Mouse (Mus musculus) urinary bladder, postnatal 25 days (tissue): ENCODE results near the gene Mageh1.
A peak's percentile ranks its signal among the peaks of the same experiment; 100 is the strongest.
"Not testable (repeated sequence)": the region's sequence is repeated elsewhere in the genome, so short reads cannot be mapped to it uniquely, and the experiment has no call there.

ENCODE experiments used
- DNase-seq: peaks from one replicate; pipeline ENCODE4 v3.0.0; 2022; ENCODE audit warnings: low spot score

Mageh1 gene

GRCm38 (mm10) chrX:153037087-153037971 is at the start of gene Mageh1:
Gene Mageh1, minus strand, starts transcription at chrX:153037575.
- DNase-seq, result peak; percentile 60

DNA sequence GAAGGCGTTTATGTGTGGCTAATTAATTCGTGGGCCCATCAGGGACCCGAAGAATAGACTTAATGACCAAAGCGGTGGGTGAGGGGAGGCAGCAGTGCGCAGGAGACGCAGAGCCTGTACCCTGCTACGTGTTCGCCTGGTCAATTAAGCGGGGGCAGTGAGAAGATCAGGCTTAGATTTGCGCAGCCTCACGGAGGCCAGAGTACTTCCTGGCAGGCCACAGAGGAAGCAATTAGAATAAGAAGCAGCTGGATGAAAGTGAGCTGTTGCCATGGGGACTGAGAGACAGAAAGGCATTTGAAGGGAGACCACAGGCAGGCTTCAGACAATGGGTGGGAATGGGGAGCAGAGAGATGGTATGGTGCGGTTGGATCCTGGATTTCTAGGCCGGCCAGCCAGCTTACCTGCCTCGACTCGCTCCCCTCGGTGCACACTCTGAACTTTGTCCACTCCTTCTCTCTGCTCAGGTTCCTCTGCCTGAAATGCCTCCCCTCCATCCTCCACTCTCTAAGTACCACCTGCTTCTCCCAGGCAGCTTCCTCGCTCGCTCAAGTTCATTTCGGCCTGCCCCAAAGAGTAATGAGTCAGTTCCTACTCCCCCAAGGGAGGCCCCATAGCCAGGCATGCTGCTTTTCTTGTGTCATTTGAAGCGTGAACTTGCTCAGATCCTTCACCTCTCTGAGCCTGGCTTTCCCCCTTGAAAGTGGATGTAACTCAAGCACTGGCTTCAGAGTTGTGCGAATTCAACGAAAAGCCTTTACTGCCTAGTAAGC is 783 bp upstream of the Mageh1 start:
- DNase-seq, result not testable (repeated sequence)

- not testable (repeated sequence) for DNase-seq
These were observed 5.8 kb downstream of the Mageh1 start for GRCm38 (mm10) chrX:153031547-153031946.

DNA sequence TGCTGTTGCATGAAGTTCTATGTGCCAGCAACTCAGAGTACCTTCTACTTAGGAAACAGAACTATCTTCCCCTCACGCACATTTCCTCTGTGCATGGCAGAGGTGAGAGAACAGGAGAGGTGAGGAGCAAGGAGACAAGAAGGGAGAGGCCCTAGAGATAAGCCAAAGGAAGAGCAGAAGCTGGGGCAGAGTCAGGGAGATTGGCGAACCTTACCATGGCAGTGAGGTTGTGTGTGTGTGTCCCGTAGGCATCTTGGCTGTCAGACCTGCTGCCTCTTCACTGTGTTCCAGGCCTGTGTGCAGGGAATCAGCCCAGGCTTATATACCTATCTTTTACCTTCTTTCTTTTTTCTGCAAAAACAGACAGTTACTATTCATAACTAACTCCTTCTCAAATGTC is 11.7 kb downstream of the Mageh1 start:
- not testable (repeated sequence) for DNase-seq

DNA sequence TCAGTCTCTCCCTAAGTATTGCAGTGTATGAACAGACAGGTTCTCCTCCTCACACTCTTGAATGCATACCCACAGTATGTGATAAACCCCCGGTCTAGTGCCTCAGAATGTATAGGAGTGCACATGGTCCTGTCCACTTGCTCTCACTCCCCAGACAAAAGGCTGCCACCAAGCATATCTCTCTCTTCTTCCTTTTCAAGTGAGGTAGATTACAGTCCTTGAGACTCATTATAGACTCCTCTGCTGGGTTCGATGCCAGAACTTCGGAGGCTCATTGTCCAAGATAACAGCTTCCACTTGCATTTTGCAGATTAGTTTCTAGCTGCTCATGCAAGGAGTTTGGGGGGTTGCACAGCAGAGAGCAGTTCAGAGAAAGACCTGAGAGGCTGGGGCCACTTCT is 12.1 kb downstream of the Mageh1 start:
- DNase-seq, result not testable (repeated sequence)

GRCm38 (mm10) chrX:153007685-153008047 is 29.7 kb downstream of the Mageh1 start:
- DNase-seq, result no peak

DNA sequence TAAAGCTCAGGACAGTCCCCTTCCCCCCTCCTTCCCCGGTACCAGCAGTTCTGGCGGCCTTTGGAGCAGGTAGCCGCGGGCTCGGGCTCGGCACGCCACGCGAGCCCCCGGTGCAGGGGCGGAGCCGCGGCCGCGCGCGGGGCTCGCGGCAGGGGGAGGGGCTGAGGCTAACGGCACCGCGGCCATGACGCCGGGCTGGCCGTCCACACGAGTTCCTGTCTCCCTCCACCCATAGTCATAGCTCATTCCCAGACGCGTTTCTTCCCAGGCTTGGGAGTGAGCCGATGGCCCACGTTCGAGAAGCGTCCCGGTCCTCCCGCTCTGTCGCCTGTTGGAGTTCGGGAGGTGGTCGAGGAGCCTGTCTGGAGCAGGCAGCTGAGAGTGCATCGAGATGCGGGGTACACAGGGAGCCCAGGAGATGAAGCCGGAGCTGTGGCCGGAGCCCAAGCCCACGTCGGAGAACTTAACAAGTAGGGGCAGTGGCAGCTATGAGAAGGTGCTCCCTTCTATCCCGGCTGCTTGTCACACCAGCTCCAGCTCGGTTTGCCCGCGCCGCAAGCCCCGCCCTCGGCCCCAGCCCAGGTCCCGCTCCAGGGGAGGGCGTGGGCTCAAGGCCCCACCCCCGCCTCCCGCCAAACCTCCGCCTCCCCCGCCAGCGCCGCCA is 30.2 kb downstream of the Mageh1 start:
- DNase-seq, result peak; percentile 27

DNA sequence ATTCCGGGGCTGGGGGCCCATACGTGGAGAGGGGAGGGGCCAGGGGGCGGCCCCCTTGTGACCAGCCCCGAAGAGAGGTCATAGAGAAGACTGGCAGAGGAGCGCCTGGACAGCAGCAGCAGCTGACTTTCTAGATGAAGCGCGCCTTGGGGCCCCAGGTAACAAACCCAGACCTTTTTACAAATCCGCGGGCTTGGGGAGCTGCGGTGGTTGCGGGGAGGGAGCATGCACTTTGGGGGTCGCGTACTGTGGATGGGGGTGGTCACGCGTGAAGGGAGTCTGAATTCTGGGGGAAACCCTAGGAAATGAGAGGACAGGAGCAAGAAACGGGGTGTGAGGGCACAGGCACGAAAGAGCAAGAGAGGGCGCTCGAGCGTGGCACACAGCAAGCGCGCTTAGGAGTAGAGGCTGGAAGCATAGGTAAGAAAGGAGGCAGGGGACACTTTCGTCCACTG is 31.0 kb downstream of the Mageh1 start, which contains the start of gene Usp51:
Usp51 (plus strand) TSS at position 83 of the 455 bp plus-strand sequence.
- peak; percentile 8 for DNase-seq

GRCm38 (mm10) chrX:152996105-152996504 is 41.3 kb downstream of the Mageh1 start:
- not testable (repeated sequence) for DNase-seq

DNA sequence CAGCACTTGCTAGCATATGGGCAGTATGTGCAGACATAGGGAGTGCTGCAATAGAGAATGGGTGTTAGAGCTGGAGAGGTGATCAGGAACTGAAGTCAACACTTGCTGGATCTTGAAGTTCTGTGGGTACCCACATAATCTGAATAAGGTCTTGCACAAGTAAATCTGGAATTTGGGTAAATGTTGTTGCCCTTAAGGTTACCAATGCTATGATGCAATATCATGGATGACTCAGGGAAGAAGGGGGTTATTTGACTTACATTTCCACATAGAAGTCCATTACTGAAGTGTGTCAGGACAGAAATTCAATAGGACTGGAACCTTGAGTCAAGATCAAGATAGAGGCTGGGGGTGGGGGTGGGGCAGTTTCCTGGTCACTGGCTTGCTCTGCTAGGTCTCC is 47.5 kb downstream of the Mageh1 start:
- DNase-seq, result not testable (repeated sequence)
